16 mouse cellular contexts compared by ENCODE assay signal in genomic region chr16:57528457-57528856, GRCm38 (mm10).
DNase-seq lines count a peak whose midpoint lies in the region; ATAC-seq and TF ChIP-seq lines count a peak whose summit lies in the region.
"Had no signal": no experiment of that assay in that cellular context is flagged by ENCODE, and none has a peak within 500 bp of the region (broad histone marks: within the 10 kb centered on the region; RNA-seq: fewer than 3 reads in every experiment).

No protein-coding gene starts in this region.

- no peak for TF ChIP-seq POLR2A in embryonic fibroblast, embryonic 13.5 days (IDR thresholded peaks at IDR 0.05; ENCODE audit: low read depth, low read length)

- H3K27ac ChIP-seq in forebrain, embryonic 14.5 days (ENCODE audit: low read depth, low read length), result no peak overlapping the region
- H3K27ac ChIP-seq in forebrain, embryonic 10.5 days, result no peak overlapping the region
- H3K27ac ChIP-seq in heart, postnatal 0 days (ENCODE audit: low read depth), result peak overlapping the region; percentile 49; the same call in 1 of the 2 replicates
- H3K27ac ChIP-seq in embryonic fibroblast, embryonic 13.5 days (ENCODE audit: insufficient read depth, low read length), result peak overlapping the region; percentile 100
- 0 out of 2 replicates have a peak overlapping the region, but pooled peaks have one; percentile 10 for H3K27ac ChIP-seq in stomach, embryonic 14.5 days (ENCODE audit: low read length)
- H3K27ac ChIP-seq: hindbrain, embryonic 15.5 days; kidney, postnatal 0 days had no signal

- H3K9me3 ChIP-seq in forebrain, embryonic 14.5 days (replicated peaks; ENCODE audit: control insufficient read depth, low read length), result no peaks in the 10 kb centered on the region
- no peaks in the 10 kb centered on the region for H3K9me3 ChIP-seq in forebrain, embryonic 10.5 days
- no peaks in the 10 kb centered on the region for H3K9me3 ChIP-seq in heart, postnatal 0 days (replicated peaks; ENCODE audit: control insufficient read depth, low read length)
- H3K9me3 ChIP-seq in stomach, embryonic 14.5 days (ENCODE audit: control insufficient read depth, low read depth, low read length), result no peaks in the 10 kb centered on the region
- H3K9me3 ChIP-seq: hindbrain, embryonic 15.5 days had no signal

- H3K9ac ChIP-seq in forebrain, embryonic 14.5 days (ENCODE audit: low read length), result no peak overlapping the region
- H3K9ac ChIP-seq in heart, postnatal 0 days (replicated peaks; ENCODE audit: low read depth, low read length), result no peak overlapping the region
- H3K9ac ChIP-seq in stomach, embryonic 14.5 days (replicated peaks; ENCODE audit: low read depth, low read length), result no peak overlapping the region
- H3K9ac ChIP-seq: hindbrain, embryonic 15.5 days had no signal

- H3K27me3 ChIP-seq in forebrain, embryonic 14.5 days (replicated peaks; ENCODE audit: control insufficient read depth, insufficient read depth, low read length), result no peaks in the 10 kb centered on the region
- H3K27me3 ChIP-seq in forebrain, embryonic 10.5 days (ENCODE audit: poor library complexity, severe bottlenecking), result no peaks in the 10 kb centered on the region
- H3K27me3 ChIP-seq in heart, postnatal 0 days (ENCODE audit: control insufficient read depth, insufficient read depth, low read length), result no peaks in the 10 kb centered on the region
- no peaks in the 10 kb centered on the region for H3K27me3 ChIP-seq in stomach, embryonic 14.5 days (ENCODE audit: control insufficient read depth, insufficient read depth, low read length)
- H3K27me3 ChIP-seq: hindbrain, embryonic 15.5 days had no signal

- DNase-seq in forebrain, embryonic 14.5 days (ENCODE audit: low spot score), result no peak
- no peak for DNase-seq in forebrain, embryonic 10.5 days (ENCODE audit: extremely low spot score, low spot score)
- DNase-seq in heart, postnatal 0 days (ENCODE audit: low spot score), result no peak
- DNase-seq in heart, adult 8-10 months (ENCODE audit: low spot score), result no peak
- no peak for DNase-seq in right cerebral cortex, postnatal 4 days
- DNase-seq in urinary bladder, postnatal 10 days (ENCODE audit: low spot score), result no peak
- DNase-seq: adrenal gland, postnatal 10 days; cerebellum, adult 8-10 months; gastrocnemius, postnatal 36 days; kidney, adult 11 months; lung, adult 2 months had no signal

- WGBS in forebrain, embryonic 14.5 days, result 70% methylated on average over 4 of the region's 4 CpGs
- WGBS in forebrain, embryonic 10.5 days, result 86% methylated on average over 4 of the region's 4 CpGs
- 48% methylated on average over 4 of the region's 4 CpGs for WGBS in heart, postnatal 0 days
- 59% methylated on average over 4 of the region's 4 CpGs for WGBS in stomach, embryonic 14.5 days

- no peak for TF ChIP-seq CTCF in heart, postnatal 0 days (IDR thresholded peaks at IDR 0.05; ENCODE audit: low read depth)
- no peak for TF ChIP-seq CTCF in embryonic fibroblast, embryonic 13.5 days (IDR thresholded peaks at IDR 0.05; ENCODE audit: borderline replicate concordance, insufficient read depth, low read length)

- no peaks in the 10 kb centered on the region for H3K4me1 ChIP-seq in forebrain, embryonic 14.5 days (ENCODE audit: control insufficient read depth, insufficient read depth, low read length)
- peaks cover 7% of the 10 kb centered on the region for H3K4me1 ChIP-seq in forebrain, embryonic 10.5 days
- H3K4me1 ChIP-seq in heart, postnatal 0 days (ENCODE audit: control insufficient read depth, insufficient read depth), result peaks cover 20% of the 10 kb centered on the region
- H3K4me1 ChIP-seq in embryonic fibroblast, embryonic 13.5 days (ENCODE audit: control insufficient read depth, insufficient read depth, low read length), result peaks cover 34% of the 10 kb centered on the region
- H3K4me1 ChIP-seq in stomach, embryonic 14.5 days (ENCODE audit: control insufficient read depth, insufficient read depth, low read length), result peaks cover 21% of the 10 kb centered on the region; the same call in 1 of the 2 replicates

- 0 out of 2 replicates have a peak, but pooled peaks have one; percentile 60 for ATAC-seq in forebrain, embryonic 14.5 days
- no peak for ATAC-seq in heart, postnatal 0 days (ENCODE audit: insufficient read depth, low read depth)
- ATAC-seq in stomach, embryonic 14.5 days (ENCODE audit: insufficient number of reproducible peaks, insufficient read depth, low FRiP score, low read depth), result no peak
- ATAC-seq: midbrain, embryonic 16.5 days had no signal

- H3K4me3 ChIP-seq in forebrain, embryonic 14.5 days (ENCODE audit: low read depth, low read length), result no peak overlapping the region
- no peak overlapping the region for H3K4me3 ChIP-seq in forebrain, embryonic 10.5 days
- H3K4me3 ChIP-seq in heart, postnatal 0 days (ENCODE audit: low read depth, low read length), result no peak overlapping the region
- no peak overlapping the region for H3K4me3 ChIP-seq in embryonic fibroblast, embryonic 13.5 days (ENCODE audit: insufficient read depth, low read length)
- H3K4me3 ChIP-seq in stomach, embryonic 14.5 days (ENCODE audit: low read depth, low read length), result no peak overlapping the region
- H3K4me3 ChIP-seq: hindbrain, embryonic 15.5 days had no signal

- no peaks in the 10 kb centered on the region for H3K36me3 ChIP-seq in forebrain, embryonic 14.5 days (ENCODE audit: control insufficient read depth, insufficient read depth, low read length)
- H3K36me3 ChIP-seq in forebrain, embryonic 10.5 days (replicated peaks), result no peaks in the 10 kb centered on the region
- no peaks in the 10 kb centered on the region for H3K36me3 ChIP-seq in heart, postnatal 0 days (replicated peaks; ENCODE audit: control insufficient read depth, insufficient read depth, low read length)
- no peaks in the 10 kb centered on the region for H3K36me3 ChIP-seq in stomach, embryonic 14.5 days (ENCODE audit: control insufficient read depth, insufficient read depth, low read length)
- H3K36me3 ChIP-seq: hindbrain, embryonic 15.5 days had no signal

- H3K4me2 ChIP-seq in forebrain, embryonic 14.5 days (ENCODE audit: low read length), result no peak overlapping the region
- H3K4me2 ChIP-seq in heart, postnatal 0 days (ENCODE audit: low read depth, low read length), result no peak overlapping the region
- H3K4me2 ChIP-seq in stomach, embryonic 14.5 days (replicated peaks; ENCODE audit: low read depth, low read length), result no peak overlapping the region
- H3K4me2 ChIP-seq: hindbrain, embryonic 15.5 days had no signal

- no peak for TF ChIP-seq EP300 in heart, postnatal 0 days (IDR thresholded peaks at IDR 0.05; ENCODE audit: low read depth)

Comparison
In these comparisons a context has a peak if more than half of its experiments do, and no peak if none do; other contexts are left out.
1. H3K27ac ChIP-seq: peak in heart, postnatal 0 days (single experiment), embryonic fibroblast, embryonic 13.5 days (single experiment) and stomach, embryonic 14.5 days (single experiment); none in forebrain, embryonic 14.5 days (single experiment) and forebrain, embryonic 10.5 days (single experiment).